In the genomic region with DNA sequence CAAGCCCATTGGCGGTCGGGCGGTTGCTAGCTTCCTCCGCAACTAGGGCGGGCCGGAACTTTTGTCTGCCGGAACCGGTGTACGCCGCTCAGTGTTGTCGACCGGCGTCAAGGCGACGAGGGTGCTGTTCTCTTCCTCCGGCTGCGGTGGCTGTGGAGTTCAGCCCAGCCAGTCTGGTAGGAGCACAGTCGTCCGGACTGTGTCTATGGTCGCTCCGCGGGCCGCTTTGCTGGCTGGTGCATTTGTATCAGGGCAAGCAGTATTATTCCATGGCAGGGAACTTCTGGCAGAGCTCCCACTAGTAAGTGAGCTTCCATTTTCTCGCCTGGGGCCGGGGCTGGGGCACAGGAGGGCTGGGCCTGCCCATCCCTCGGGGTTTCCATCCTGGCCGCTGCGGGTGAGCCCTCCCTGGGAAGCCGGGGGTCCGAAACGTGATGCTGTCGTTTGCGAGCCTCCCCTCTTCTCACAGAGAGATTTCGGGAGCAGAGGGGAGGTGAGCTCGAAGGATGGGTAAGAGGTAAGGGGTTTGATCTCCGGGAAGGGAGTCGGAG, we compare ENCODE assay signal across 8 mouse cellular contexts. TPM values are rescaled to one million over a fixed set of nuclear protein-coding genes. Genes with fewer than 3 reads are reported as not detected.
DNase-seq lines count a peak whose midpoint lies in the region; ATAC-seq and TF ChIP-seq lines count a peak whose summit lies in the region.

A gene (plus strand): TSS at position 87 of the 551 bp plus-strand sequence.

- peak within 1 kb of the TSS; percentile 86 for H3K4me3 ChIP-seq in gastrocnemius, adult 2 months
- peak within 1 kb of the TSS; percentile 87 for H3K4me3 ChIP-seq in hindbrain, postnatal 0 days (ENCODE audit: low read length)
- peak within 1 kb of the TSS; percentile 82 for H3K4me3 ChIP-seq in left cerebral cortex, adult 2 months

- no peaks in the 10 kb centered on the region for H3K9me3 ChIP-seq in hindbrain, postnatal 0 days (ENCODE audit: low read length)

- ATAC-seq in common myeloid progenitor, adult 5-6 weeks (replicated peaks; ENCODE audit: low read depth, poor library complexity, severe bottlenecking): peak; percentile 97
- ATAC-seq in hindbrain, postnatal 0 days: peak; percentile 99
- peak; percentile 97 for ATAC-seq in megakaryocyte, adult 5-6 weeks (ENCODE audit: poor library complexity, severe bottlenecking)

- peaks cover 5% of the 10 kb centered on the region; the same call in 1 of the 2 replicates for H3K4me1 ChIP-seq in hindbrain, postnatal 0 days (ENCODE audit: insufficient read depth, low read length)

- no peak for TF ChIP-seq CTCF in gastrocnemius, adult 2 months (IDR thresholded peaks at IDR 0.05)
- TF ChIP-seq CTCF in hindbrain, postnatal 0 days (IDR thresholded peaks at IDR 0.05; ENCODE audit: low read depth): no peak
- TF ChIP-seq CTCF in left cerebral cortex, adult 2 months (IDR thresholded peaks at IDR 0.05): no peak

- peak within 1 kb of the TSS; percentile 88 for H3K27ac ChIP-seq in gastrocnemius, adult 2 months
- peak within 1 kb of the TSS; percentile 92 for H3K27ac ChIP-seq in hindbrain, postnatal 0 days
- H3K27ac ChIP-seq in left cerebral cortex, adult 2 months: peak within 1 kb of the TSS; percentile 85

- peak; percentile 97 for DNase-seq in ZHBTc4 (ENCODE audit: low read depth, low spot score)
- DNase-seq in gastrocnemius, adult 2 months: peak; percentile 95
- DNase-seq in hindbrain, postnatal 0 days (ENCODE audit: low spot score): peak; percentile 96
- peak; percentile 92 to 94 for DNase-seq in left cerebral cortex, adult 2 months (ENCODE audit: extremely low spot score in 1 of 2, low spot score in 2 of 2)
- peak; percentile 89 to 94 for DNase-seq in right cerebral cortex, adult 2 months (ENCODE audit: low spot score in 2 of 2)
- peak; percentile 91 for DNase-seq in urinary bladder, postnatal 14 days (ENCODE audit: low spot score)

- H3K36me3 ChIP-seq in hindbrain, postnatal 0 days (ENCODE audit: insufficient read depth, low read length): no peaks in the 10 kb centered on the region

- H3K27me3 ChIP-seq in hindbrain, postnatal 0 days (ENCODE audit: insufficient read depth, low read length): no peaks in the 10 kb centered on the region

- intact Hi-C loops in gastrocnemius, adult 2 months (cut with DNase I): loop anchor here (2.0 to 5.0 kb wide), 2 partner anchors 50 to 87 kb away; no protein-coding TSS in a partner anchor
- intact Hi-C loops in left cerebral cortex, adult 2 months (cut with DNase I): loop anchor here (2.0 to 5.0 kb wide), 2 partner anchors 39 to 85 kb away; a partner anchor contains a TSS

- WGBS in hindbrain, postnatal 0 days: under 1% methylated on average over 37 of the region's 37 CpGs

- peak within 1 kb of the TSS; percentile 80 for H3K9ac ChIP-seq in hindbrain, postnatal 0 days (replicated peaks; ENCODE audit: low read length)

- peak within 1 kb of the TSS; percentile 72 for H3K4me2 ChIP-seq in hindbrain, postnatal 0 days (ENCODE audit: low read depth, low read length)

RNA-seq across cellular contexts. Expression of the gene that starts here (rescaled TPM):
- 28.0 and 32.1 TPM in 2 replicates for total RNA-seq in common myeloid progenitor, adult 5-6 weeks (2017)
- 10 to 100 TPM; 10.1 to 11.8 TPM for total RNA-seq in gastrocnemius, adult 2 months (2021)
- total RNA-seq in hindbrain, postnatal 0 days (2014; rRNA removed): 28.0 and 29.4 TPM in 2 replicates
- 60.7 and 67.2 TPM in 2 replicates for polyA plus RNA-seq in hindbrain, postnatal 0 days (2015; fragmentation: Nextera tagmentation; extraction: Ambion mirVana)
- 10 to 100 TPM; 31.7 to 35.2 TPM for total RNA-seq in left cerebral cortex, adult 2 months (2021)
- total RNA-seq in megakaryocyte, adult 5-6 weeks (2015): 41.6 and 47.0 TPM in 2 replicates
- 32.6 and 41.0 TPM in 2 replicates for total RNA-seq in megakaryocyte, adult 5-6 weeks (2017)

Comparison
In these comparisons a context has a peak if more than half of its experiments do, and no peak if none do; other contexts are left out.
1. Peak in every context shown above with its lines: DNase-seq, ATAC-seq, H3K4me3 ChIP-seq and H3K27ac ChIP-seq.